Mouse (Mus musculus): Measurements from ENCODE around the gene Ears2.
A peak's percentile ranks its signal among the peaks of the same experiment; 100 is the strongest.
"Not testable (repeated sequence)": the region's sequence is repeated elsewhere in the genome, so short reads cannot be mapped to it uniquely, and the experiment has no call there.

Ears2 gene

GRCm38 (mm10) chr7:122066945-122067516 lies at the start of gene Ears2, which contains the start of gene Ubfd1:
Gene Ears2, minus strand, starts transcription at chr7:122067263.
Gene Ubfd1, plus strand, starts transcription at chr7:122067175.
- no peaks in the 10 kb centered on the region for H3K27me3 ChIP-seq (ENCODE audit: control insufficient read depth, insufficient read depth, low read length, poor library complexity, severe bottlenecking)
- peak; percentile 95 for DNase-seq (ENCODE audit: low read depth, low spot score)
- peaks cover 4% of the 10 kb centered on the region; the same call in 1 of the 2 replicates for H3K36me3 ChIP-seq (ENCODE audit: control insufficient read depth, insufficient read depth, low read length, poor library complexity, severe bottlenecking)

GRCm38 (mm10) chr7:122108206-122108605 lies 41.1 kb upstream of the Ears2 start:
- DNase-seq (ENCODE audit: low read depth, low spot score), result no peak
- Histone ChIP-seq H3K36me3 (ENCODE audit: control insufficient read depth, insufficient read depth, low read length, poor library complexity, severe bottlenecking) (no peaks in the 10 kb centered on the region), H3K27me3 (ENCODE audit: control insufficient read depth, insufficient read depth, low read length, poor library complexity, severe bottlenecking) (no peaks in the 10 kb centered on the region)

GRCm38 (mm10) chr7:122101747-122102244 lies 34.7 kb upstream of the Ears2 start, which contains the start of gene Ndufab1:
Gene Ndufab1, minus strand, starts transcription at chr7:122101886.
- DNase-seq (ENCODE audit: low read depth, low spot score), result peak; percentile 93
- Histone ChIP-seq H3K36me3 (ENCODE audit: control insufficient read depth, insufficient read depth, low read length, poor library complexity, severe bottlenecking) (no peaks in the 10 kb centered on the region), H3K27me3 (ENCODE audit: control insufficient read depth, insufficient read depth, low read length, poor library complexity, severe bottlenecking) (no peaks in the 10 kb centered on the region)

- H3K27me3 ChIP-seq (ENCODE audit: control insufficient read depth, insufficient read depth, low read length, poor library complexity, severe bottlenecking); H3K36me3 ChIP-seq (ENCODE audit: control insufficient read depth, insufficient read depth, low read length, poor library complexity, severe bottlenecking): not testable (repeated sequence)
- DNase-seq (ENCODE audit: low read depth, low spot score), result peak; percentile 33
Measured at GRCm38 (mm10) chr7:122101014-122101746, 34.1 kb upstream of the Ears2 start.

GRCm38 (mm10) chr7:122099222-122099621 lies 32.2 kb upstream of the Ears2 start:
- peaks cover 4% of the 10 kb centered on the region; the same call in 1 of the 2 replicates for H3K36me3 ChIP-seq (ENCODE audit: control insufficient read depth, insufficient read depth, low read length, poor library complexity, severe bottlenecking)
- no peaks in the 10 kb centered on the region for H3K27me3 ChIP-seq (ENCODE audit: control insufficient read depth, insufficient read depth, low read length, poor library complexity, severe bottlenecking)
- peak; percentile 82 for DNase-seq (ENCODE audit: low read depth, low spot score)

- DNase-seq (ENCODE audit: low read depth, low spot score), result no peak
- no peaks in the 10 kb centered on the region for H3K27me3 ChIP-seq (ENCODE audit: control insufficient read depth, insufficient read depth, low read length, poor library complexity, severe bottlenecking)
Measured at GRCm38 (mm10) chr7:122098009-122098408, 30.9 kb upstream of the Ears2 start.

GRCm38 (mm10) chr7:122094564-122095330 lies 27.7 kb upstream of the Ears2 start:
- peak; percentile 54 for DNase-seq (ENCODE audit: low read depth, low spot score)
- Histone ChIP-seq H3K36me3 (ENCODE audit: control insufficient read depth, insufficient read depth, low read length, poor library complexity, severe bottlenecking) (peaks cover 13% of the 10 kb centered on the region; the same call in 1 of the 2 replicates), H3K27me3 (ENCODE audit: control insufficient read depth, insufficient read depth, low read length, poor library complexity, severe bottlenecking) (no peaks in the 10 kb centered on the region)

More at GRCm38 (mm10) chr7:122098009-122098408, 30.9 kb upstream of the Ears2 start:
- H3K36me3 ChIP-seq (ENCODE audit: control insufficient read depth, insufficient read depth, low read length, poor library complexity, severe bottlenecking), result peaks cover 4% of the 10 kb centered on the region; the same call in 1 of the 2 replicates

GRCm38 (mm10) chr7:122087195-122087982 lies 20.3 kb upstream of the Ears2 start:
- DNase-seq (ENCODE audit: low read depth, low spot score), result peak; percentile 69
- H3K36me3 ChIP-seq (ENCODE audit: control insufficient read depth, insufficient read depth, low read length, poor library complexity, severe bottlenecking), result peaks cover 9% of the 10 kb centered on the region; the same call in 1 of the 2 replicates
- H3K27me3 ChIP-seq (ENCODE audit: control insufficient read depth, insufficient read depth, low read length, poor library complexity, severe bottlenecking), result no peaks in the 10 kb centered on the region

GRCm38 (mm10) chr7:122081071-122081470 lies 14.0 kb upstream of the Ears2 start:
- Histone ChIP-seq H3K36me3 (ENCODE audit: control insufficient read depth, insufficient read depth, low read length, poor library complexity, severe bottlenecking) (peaks cover 19% of the 10 kb centered on the region; the same call in 1 of the 2 replicates), H3K27me3 (ENCODE audit: control insufficient read depth, insufficient read depth, low read length, poor library complexity, severe bottlenecking) (no peaks in the 10 kb centered on the region)
- no peak for DNase-seq (ENCODE audit: low read depth, low spot score)

- H3K36me3 ChIP-seq (ENCODE audit: control insufficient read depth, insufficient read depth, low read length, poor library complexity, severe bottlenecking), result peaks cover 20% of the 10 kb centered on the region
- H3K27me3 ChIP-seq (ENCODE audit: control insufficient read depth, insufficient read depth, low read length, poor library complexity, severe bottlenecking), result no peaks in the 10 kb centered on the region
- no peak for DNase-seq (ENCODE audit: low read depth, low spot score)
Measured at GRCm38 (mm10) chr7:122079798-122080554, 12.9 kb upstream of the Ears2 start.

- Histone ChIP-seq H3K36me3 (ENCODE audit: control insufficient read depth, insufficient read depth, low read length, poor library complexity, severe bottlenecking) (peaks cover 25% of the 10 kb centered on the region), H3K27me3 (ENCODE audit: control insufficient read depth, insufficient read depth, low read length, poor library complexity, severe bottlenecking) (no peaks in the 10 kb centered on the region)
- DNase-seq (ENCODE audit: low read depth, low spot score), result no peak
Measured at GRCm38 (mm10) chr7:122074374-122074773, 7.3 kb upstream of the Ears2 start.

- no peaks in the 10 kb centered on the region for H3K27me3 ChIP-seq (ENCODE audit: control insufficient read depth, insufficient read depth, low read length, poor library complexity, severe bottlenecking)
- DNase-seq (ENCODE audit: low read depth, low spot score), result peak; percentile 38
Measured at GRCm38 (mm10) chr7:122067517-122068381, 686 bp upstream of the Ears2 start.

More at GRCm38 (mm10) chr7:122067517-122068381, 686 bp upstream of the Ears2 start:
- H3K36me3 ChIP-seq (ENCODE audit: control insufficient read depth, insufficient read depth, low read length, poor library complexity, severe bottlenecking), result peaks cover 6% of the 10 kb centered on the region; the same call in 1 of the 2 replicates

Measured in splenic B cell, adult 2 months (primary cell).